Mouse (Mus musculus): Measurements from ENCODE around the gene N4bp1.
A peak's percentile ranks its signal among the peaks of the same experiment; 100 is the strongest.

N4bp1 gene

GRCm38 (mm10) chr8:86895390-86895789, 10.3 kb upstream of the N4bp1 start:
- no peak for DNase-seq

GRCm38 (mm10) chr8:86894194-86894761, 9.2 kb upstream of the N4bp1 start:
- DNase-seq: no peak

GRCm38 (mm10) chr8:86893554-86893953, 8.5 kb upstream of the N4bp1 start:
- no peak for DNase-seq

- DNase-seq: no peak
Measured at GRCm38 (mm10) chr8:86891533-86891932, 6.5 kb upstream of the N4bp1 start.

GRCm38 (mm10) chr8:86888058-86888939, 3.2 kb upstream of the N4bp1 start:
- no peak for DNase-seq

GRCm38 (mm10) chr8:86884067-86884466, 991 bp downstream of the N4bp1 start:
- DNase-seq: peak; percentile 4

GRCm38 (mm10) chr8:86882568-86883478, 2.2 kb downstream of the N4bp1 start:
- no peak for DNase-seq

- no peak for DNase-seq
Measured at GRCm38 (mm10) chr8:86881951-86882350, 3.1 kb downstream of the N4bp1 start.

- no peak for DNase-seq
Measured at GRCm38 (mm10) chr8:86881068-86881609, 3.9 kb downstream of the N4bp1 start.

GRCm38 (mm10) chr8:86876831-86877230, 8.2 kb downstream of the N4bp1 start:
- no peak for DNase-seq

GRCm38 (mm10) chr8:86874055-86874454, 11.0 kb downstream of the N4bp1 start:
- no peak for DNase-seq

- DNase-seq: peak; percentile 12
Measured at GRCm38 (mm10) chr8:86873151-86873550, 11.9 kb downstream of the N4bp1 start.

GRCm38 (mm10) chr8:86872097-86872815, 12.8 kb downstream of the N4bp1 start:
- no peak for DNase-seq

- DNase-seq: no peak
Measured at GRCm38 (mm10) chr8:86871421-86871820, 13.6 kb downstream of the N4bp1 start.

- DNase-seq: no peak
Measured at GRCm38 (mm10) chr8:86870771-86871170, 14.3 kb downstream of the N4bp1 start.

GRCm38 (mm10) chr8:86868041-86868440, 17.0 kb downstream of the N4bp1 start:
- no peak for DNase-seq

GRCm38 (mm10) chr8:86864764-86865163, 20.3 kb downstream of the N4bp1 start:
- DNase-seq: no peak

GRCm38 (mm10) chr8:86862837-86863236, 22.2 kb downstream of the N4bp1 start:
- DNase-seq: no peak

- no peak for DNase-seq
Measured at GRCm38 (mm10) chr8:86862155-86862816, 22.8 kb downstream of the N4bp1 start.

GRCm38 (mm10) chr8:86861516-86861915, 23.5 kb downstream of the N4bp1 start:
- DNase-seq: no peak

- no peak for DNase-seq
Measured at GRCm38 (mm10) chr8:86856248-86856647, 28.8 kb downstream of the N4bp1 start.

GRCm38 (mm10) chr8:86854686-86855085, 30.4 kb downstream of the N4bp1 start:
- DNase-seq: no peak
